Mouse (Mus musculus) kidney, adult 11 months (tissue): ENCODE results near the gene Clmp.
"Not testable (repeated sequence)": the region's sequence is repeated elsewhere in the genome, so short reads cannot be mapped to it uniquely, and the experiment has no call there.

Experiments used
- DNase-seq: peaks from one replicate; pipeline ENCODE4 v3.0.0; 2022

The Clmp gene

GRCm38 (mm10) chr9:40780892-40781725, 95.3 kb downstream of the Clmp start:
- no peak for DNase-seq

GRCm38 (mm10) chr9:40781726-40782581, 96.2 kb downstream of the Clmp start:
- peak; percentile 57 for DNase-seq

- peak; percentile 77 for DNase-seq
Observed at GRCm38 (mm10) chr9:40783641-40784373, 98.0 kb downstream of the Clmp start.

GRCm38 (mm10) chr9:40784374-40784967, 98.7 kb downstream of the Clmp start:
- no peak for DNase-seq

GRCm38 (mm10) chr9:40785452-40785851, 99.7 kb downstream of the Clmp start:
- no peak for DNase-seq

- not testable (repeated sequence) for DNase-seq
Observed at GRCm38 (mm10) chr9:40786820-40787219, 101.1 kb downstream of the Clmp start.

GRCm38 (mm10) chr9:40791864-40792633, 106.3 kb downstream of the Clmp start:
- DNase-seq = no peak

GRCm38 (mm10) chr9:40793581-40793980, 107.8 kb downstream of the Clmp start:
- DNase-seq = no peak

GRCm38 (mm10) chr9:40794251-40794650, 108.5 kb downstream of the Clmp start:
- no peak for DNase-seq

- DNase-seq = no peak
Observed at GRCm38 (mm10) chr9:40794926-40795325, 109.2 kb downstream of the Clmp start.

- DNase-seq = no peak
Observed at GRCm38 (mm10) chr9:40795562-40795961, 109.8 kb downstream of the Clmp start.

GRCm38 (mm10) chr9:40796054-40796453, 110.3 kb downstream of the Clmp start:
- DNase-seq = no peak

GRCm38 (mm10) chr9:40798247-40798960, 112.6 kb downstream of the Clmp start:
- no peak for DNase-seq

GRCm38 (mm10) chr9:40799112-40799511, 113.3 kb downstream of the Clmp start:
- DNase-seq = no peak

- DNase-seq = peak; percentile 90
Observed at GRCm38 (mm10) chr9:40799837-40800501, 114.2 kb downstream of the Clmp start.

- peak; percentile 100 for DNase-seq
Observed at GRCm38 (mm10) chr9:40800675-40801612, 115.2 kb downstream of the Clmp start, which contains the start of gene Hspa8. TSS of gene Hspa8 (plus strand) at chr9:40800984.

- peak; percentile 52 for DNase-seq
Observed at GRCm38 (mm10) chr9:40801614-40802532, 116.1 kb downstream of the Clmp start.

- DNase-seq = not testable (repeated sequence)
Observed at GRCm38 (mm10) chr9:40802533-40802875, 116.7 kb downstream of the Clmp start.
